Mouse (Mus musculus) left cerebral cortex, adult 11 months (tissue): ENCODE measurements at regions not wholly inside any gene's neighbourhood (a gene's known extent, or its start where the extent isn't known, plus 50 kb on each side); places are given as distances from the start of the nearest gene placed in this dataset.

Source experiments
- DNase-seq: peaks from one replicate; pipeline ENCODE4 v3.0.0; 2022; ENCODE audit warnings: low spot score

DNA sequence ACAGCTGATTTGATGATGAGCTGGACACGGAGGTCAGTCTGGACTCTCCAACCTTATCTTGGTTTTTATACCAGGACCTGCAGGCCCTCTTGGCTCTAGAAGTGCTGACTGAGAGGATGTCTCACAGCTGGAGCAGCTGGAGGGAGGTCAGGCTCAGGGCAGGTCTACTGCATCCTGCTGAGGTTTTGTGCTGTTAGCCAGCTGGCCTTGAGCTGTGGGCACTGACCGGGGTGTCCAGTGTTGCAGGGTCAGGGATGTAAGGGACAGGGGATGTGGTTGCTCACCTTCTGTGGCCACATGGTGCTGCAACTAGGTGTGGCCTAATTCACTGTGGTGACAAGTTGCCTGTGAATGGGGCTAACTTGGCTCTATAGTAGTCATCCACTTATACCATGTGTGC lies 211.0 kb upstream of the Eef2kmt start:
- DNase-seq = no peak

DNA sequence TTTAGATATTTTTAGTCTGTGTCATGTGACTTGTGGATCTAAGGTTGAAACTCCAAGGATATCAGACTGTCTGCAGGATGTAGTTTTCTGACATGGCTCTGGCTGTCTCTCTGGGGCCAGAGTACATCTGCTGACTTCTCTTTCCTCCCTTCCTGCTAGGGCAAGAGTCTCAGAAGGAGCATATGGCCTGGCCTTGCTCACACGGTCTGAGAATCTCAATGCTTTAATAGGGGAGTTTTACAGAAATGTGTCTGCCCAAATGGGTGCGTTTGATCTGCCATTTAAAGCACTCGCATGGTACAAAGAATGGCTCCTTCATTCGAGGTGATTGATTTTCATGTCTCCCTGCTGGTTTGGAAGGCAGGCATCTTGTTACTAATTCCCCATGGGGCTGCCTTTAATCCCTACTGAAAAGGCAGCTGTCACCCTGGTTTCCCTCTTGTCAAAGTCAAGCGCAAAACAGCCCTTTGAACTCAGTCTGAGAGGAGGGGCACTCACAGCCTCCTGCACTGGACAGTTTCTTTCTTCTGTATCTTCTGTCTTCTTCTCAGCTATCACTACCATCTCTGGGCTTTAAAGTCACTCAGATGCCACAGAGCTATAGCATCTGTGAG lies 199.7 kb upstream of the Eef2kmt start:
- no peak for DNase-seq

DNA sequence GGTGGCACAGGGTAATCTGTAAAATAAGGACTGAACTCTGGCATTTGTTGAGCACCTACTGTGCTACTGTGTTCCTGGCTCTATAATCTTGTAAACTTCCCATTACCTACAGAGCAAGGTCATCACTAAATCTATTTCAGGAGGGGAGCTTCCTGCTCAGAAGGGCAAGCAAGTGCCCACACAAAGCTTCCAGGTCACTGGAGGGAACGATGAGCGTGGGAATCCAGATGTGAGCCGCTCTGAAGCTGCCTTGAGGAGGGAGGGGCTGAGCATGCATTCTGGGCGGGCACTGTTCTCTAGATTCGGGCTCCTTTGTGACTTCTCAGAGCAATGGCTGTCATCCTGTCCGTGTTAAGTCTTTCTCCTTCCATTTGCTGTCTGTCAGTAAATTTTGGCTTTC lies 198.5 kb upstream of the Eef2kmt start:
- DNase-seq = no peak

DNA sequence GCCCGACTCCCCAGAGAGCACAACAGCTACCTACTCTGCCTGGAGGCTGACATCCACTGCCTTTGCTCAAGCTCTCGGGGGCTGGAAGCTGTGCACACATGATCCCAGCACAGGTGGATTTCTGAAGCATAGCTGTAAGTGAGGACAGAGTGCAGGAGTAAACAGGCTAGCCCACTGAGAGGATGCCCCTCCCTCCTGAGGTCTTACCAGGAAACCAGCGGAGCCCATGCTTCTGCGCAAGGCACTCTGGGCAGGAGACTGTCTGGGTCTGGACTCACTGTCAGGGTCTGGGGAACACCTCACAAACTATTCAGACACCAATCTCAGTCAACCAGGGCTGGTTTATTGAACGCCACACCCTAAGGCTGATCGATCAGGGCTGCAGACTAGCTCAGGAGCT lies 197.2 kb upstream of the Eef2kmt start:
- no peak for DNase-seq

DNA sequence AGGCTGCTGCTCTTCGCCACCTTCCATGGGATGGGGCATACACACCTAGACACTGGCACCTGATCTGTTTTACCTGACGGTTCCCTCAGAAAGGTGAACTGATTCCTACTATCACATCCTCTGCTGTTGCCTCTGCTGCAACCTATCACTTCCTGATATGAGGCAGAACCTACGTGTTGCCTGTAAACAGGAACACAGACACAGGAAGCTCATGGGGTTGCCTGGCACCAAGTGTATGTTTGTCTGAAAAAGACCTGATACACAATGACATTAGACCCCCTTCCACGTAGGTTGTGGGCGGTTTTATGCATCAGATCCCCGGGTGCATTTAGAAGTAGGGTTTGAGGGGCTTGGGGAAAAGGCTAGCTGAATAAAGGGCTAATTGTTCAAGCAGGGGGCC lies 190.0 kb upstream of the Eef2kmt start:
- no peak for DNase-seq

DNA sequence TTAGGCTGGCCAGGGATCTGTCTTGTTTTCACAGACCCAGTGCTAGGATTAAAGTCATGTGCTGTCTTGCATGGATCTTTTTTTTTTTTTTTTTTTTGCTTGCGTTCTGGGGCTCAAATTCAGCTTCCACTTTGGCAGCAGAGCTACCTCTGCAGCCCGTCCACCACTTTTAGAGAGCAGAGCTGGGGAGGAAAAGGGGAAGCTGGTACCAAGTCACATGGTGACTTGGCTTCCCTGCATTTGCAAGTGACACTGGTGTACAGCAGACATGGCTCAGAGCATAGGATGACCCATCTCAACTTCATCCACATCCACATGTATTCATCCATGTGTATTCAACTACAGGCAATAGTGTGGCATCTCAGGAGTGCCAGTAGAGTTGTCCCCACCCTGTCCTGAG lies 189.0 kb upstream of the Eef2kmt start:
- no peak for DNase-seq

DNA sequence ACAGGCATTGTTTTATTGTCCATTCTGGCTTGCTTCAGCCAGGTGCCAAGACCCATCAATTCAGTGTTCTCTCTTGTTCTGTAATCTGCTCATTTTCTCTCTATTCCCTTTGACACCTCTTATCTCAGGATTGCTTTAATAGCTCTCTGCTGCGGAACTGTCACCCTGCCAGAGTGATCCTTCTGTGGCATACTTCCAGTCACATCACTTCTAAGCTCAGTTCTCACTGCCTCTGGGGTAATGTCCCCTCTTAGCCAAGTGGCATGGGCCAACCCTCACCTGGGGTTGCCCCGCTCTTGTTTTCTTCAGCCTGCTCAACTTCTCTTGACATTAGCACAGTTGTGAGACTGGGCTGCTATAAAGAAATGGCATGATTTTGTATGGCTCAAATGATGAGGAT lies 183.9 kb upstream of the Eef2kmt start:
- DNase-seq = no peak

DNA sequence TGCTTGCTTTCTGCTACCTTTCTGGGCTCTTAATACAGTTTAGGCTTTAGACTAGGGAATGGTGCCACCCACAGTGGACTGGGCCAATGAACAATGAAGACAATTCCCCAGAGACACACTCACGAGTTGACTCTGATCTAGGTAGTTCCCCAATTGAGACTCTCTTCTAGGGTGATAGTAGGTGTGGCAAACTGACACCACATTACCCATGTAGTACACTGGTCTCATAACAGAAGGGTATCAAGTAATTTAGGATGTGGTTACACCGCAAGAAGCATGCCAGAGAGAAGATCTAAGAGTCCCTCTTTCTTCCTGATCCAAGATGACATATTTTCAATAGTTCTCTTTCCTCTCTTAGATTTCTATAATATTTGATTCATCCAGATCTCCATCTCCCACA lies 182.6 kb upstream of the Eef2kmt start:
- DNase-seq = no peak

DNA sequence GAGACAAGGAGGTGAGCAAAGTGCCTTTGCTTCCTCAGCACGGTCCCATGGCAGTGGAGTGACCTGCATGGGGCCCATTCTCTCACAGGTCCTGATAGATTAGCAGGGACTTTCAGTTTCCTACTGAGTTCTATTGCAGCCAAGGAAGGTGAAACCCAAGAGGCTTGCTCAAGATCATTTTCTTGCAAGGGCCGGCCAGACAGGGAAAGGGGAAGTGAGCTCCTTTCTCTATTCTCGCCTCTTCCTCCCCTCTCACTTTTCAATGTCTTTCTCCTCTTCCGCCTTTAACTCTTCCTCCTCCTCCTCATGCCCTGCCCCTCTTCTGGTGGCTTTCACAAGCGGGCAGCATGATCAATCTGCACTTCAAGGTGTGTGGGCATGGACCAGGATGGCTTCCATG lies 175.9 kb upstream of the Eef2kmt start:
- DNase-seq = no peak

DNA sequence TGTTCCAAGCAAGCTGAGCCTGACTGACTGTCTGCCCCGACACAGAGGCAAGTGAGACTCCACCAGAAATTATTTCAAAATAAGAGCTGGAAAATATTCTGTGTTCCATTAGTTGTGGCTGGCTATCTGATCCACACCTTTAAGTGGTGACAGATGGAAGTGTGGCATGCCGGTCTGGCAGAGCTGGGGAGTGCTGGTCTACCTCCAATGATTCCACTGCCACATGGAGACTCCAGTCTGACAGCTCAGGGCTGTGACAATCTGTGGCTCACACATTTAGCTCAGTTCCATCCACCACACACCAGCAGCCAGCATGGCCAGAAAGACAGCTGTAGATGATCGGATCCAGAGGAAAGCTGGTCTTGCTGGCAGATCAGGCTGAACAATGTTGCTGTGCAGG lies 175.3 kb upstream of the Eef2kmt start:
- DNase-seq = no peak

DNA sequence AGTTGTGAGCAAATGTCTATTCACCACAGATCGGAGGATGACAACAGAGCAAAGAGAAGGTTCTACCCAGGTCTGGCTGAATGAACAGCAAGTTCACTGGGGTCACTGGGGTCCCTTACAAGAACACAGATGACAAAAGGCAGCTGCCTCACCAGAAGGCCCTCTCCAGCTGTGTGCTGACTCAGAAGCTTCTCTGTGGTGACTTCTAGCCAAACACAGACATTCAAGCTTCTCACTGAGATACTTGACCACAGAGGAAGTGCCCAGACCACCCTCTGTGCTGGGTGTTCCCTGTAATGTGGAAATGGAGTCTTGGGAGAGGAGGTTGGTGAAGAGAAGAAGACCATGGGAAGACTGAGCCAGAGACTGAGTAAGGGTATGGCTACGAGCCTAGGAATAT lies 173.7 kb upstream of the Eef2kmt start:
- no peak for DNase-seq

DNA sequence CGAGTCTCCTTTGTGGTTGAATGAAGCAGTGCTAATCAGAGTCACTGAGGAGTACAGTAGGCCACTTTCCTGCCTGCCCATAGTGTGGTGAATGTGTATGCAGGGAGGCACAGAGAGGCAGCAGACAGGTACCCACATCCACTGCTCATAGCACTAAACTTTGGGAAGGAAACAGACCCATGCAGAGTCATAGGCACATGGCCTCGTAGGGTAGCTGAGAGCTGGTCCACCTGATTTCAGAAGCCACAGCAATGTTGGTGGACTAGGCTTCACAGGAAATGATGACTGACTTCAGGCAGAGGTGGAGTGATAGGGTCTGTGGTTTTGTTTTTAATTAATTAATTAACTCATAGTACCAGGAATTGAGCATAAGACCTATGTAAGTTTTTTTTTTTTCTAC lies 170.1 kb upstream of the Eef2kmt start:
- DNase-seq = no peak

DNA sequence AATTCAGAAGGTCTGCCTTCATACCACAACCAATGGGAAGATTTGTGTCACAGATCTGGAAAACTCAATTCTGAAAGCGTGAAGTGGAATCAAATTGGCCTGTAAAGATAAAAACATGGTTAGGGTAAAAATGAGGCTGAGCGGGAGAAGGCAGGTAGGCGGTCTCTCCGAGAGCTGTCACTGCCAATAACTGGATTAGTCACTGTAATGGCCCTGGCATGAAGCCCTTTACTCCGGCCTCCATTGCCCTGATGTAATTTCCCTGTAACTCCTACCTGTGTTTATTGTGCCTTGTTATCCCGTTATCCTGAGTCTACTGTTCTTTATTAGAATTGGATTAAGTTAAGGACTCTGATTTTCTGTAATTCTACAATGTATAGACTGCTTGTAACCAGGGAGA lies 166.3 kb upstream of the Eef2kmt start:
- no peak for DNase-seq

DNA sequence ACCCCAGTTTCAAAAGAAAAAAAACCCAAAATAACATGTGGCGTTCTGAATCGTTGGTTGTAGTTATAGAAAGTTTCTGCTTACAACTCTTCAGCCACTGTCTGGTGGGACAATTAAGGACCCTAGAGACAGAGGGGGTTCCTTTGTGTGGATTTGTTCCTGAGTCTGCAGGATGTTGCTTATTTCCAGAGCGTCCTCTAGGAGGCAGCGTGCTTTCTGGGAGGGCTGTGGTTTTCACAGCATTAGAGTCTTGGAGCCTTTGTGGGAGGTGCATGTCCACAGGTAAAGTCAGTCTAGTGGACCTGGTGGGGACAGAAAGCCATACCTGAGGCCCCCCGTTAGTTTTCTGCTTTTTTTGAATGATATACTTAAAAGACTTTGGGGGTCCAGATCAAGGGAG lies 165.8 kb upstream of the Eef2kmt start:
- DNase-seq = no peak

DNA sequence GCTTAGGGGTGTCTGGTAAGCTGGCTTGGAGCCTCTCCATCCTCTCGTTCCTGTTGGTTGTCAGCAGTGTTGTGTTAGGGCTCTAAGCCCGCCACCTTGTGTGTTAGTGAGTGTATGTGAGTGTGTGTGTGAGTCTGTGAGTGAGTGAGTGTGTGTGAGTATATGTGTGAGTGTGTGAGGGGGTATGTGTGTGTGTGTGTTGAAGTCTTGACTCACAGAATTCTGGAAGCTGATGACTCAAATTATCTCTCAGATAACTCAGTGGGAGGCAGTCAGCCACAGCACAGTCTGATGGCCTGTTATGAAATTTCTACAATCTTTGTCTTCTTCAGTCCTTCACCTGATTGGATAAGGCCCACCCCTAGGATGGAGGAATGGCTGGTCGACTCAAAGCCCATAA lies 163.7 kb upstream of the Eef2kmt start:
- DNase-seq = peak; percentile 38

DNA sequence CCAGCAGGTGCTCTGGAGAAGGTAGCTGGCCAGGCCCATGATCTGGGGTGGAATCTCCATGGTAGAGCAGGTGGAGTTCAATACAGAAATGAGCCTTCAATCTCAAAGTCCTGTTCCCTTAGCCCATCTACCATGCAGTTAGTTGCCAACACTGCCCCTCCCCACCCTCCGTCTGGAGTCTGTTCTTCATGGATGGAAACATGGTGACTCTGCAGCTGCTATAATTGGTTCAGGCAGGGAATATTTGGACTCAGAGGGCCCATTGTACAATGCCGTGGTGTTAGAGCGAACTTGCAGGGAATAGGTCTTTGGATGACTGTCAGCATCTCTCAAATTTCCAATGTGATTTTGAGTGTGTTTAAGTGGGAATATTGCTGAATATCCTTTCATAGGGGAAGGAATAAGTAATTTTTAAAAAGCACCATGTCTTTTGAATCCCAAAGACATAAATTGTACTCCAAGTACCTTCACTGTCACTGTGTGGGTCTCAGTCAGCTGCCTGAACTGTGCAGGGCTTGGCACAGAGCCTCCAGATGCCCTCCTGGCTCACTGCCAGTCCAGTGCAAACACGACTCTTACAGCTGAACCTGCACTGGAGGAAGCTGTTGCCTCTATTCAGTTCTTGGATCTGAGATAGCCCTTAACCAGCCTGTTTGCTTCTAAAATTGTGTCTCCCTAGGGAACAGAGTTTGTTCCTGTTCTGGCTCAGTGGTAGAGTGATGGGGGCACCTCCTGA lies 162.8 kb upstream of the Eef2kmt start:
- DNase-seq = no peak

DNA sequence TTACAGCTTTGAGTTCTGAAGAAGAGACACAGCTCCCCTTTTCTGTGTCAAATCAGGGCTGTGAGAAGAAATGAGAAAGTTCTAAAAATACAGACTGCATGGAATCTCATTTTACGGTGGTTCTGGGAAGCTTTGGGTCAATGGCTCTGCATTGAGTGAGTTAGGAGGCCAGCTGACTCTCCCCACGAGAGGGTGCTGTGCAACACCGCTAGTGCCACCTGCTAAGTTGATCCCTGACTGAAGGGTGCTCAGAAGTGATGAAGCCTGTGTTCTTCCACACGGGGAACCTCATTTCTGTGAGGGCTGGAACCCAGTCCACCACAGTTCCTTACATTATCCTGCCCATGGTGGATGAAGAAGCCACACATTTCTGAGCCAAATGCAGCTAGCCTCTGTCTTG lies 159.5 kb upstream of the Eef2kmt start:
- no peak for DNase-seq

DNA sequence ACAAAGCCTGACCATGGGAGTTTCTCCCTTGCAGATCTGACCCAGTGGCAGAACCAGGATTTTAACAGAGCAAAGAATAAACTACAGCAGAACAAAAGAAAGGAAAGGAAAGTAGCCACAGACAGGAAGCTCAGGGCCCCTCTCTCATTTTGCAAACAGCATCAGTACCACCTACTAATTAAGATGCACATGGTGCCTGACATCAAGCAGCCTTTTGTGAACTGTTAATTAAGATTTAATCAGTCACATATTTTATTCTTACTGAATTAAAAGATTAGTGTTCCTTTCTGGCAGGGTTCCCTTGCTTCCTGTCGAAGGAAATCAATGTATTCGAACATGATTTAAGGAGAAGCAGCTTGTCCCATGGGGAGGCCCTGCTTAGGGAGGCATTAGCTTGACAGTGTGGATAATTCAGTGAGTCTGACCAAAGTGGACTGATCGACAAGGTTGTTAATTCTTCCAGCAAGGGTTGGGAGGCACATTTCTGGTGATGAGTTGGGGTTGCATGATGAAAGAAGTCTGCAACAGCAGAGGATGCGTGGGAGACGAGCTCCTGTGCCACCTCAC lies 156.1 kb upstream of the Eef2kmt start:
- DNase-seq = no peak

DNA sequence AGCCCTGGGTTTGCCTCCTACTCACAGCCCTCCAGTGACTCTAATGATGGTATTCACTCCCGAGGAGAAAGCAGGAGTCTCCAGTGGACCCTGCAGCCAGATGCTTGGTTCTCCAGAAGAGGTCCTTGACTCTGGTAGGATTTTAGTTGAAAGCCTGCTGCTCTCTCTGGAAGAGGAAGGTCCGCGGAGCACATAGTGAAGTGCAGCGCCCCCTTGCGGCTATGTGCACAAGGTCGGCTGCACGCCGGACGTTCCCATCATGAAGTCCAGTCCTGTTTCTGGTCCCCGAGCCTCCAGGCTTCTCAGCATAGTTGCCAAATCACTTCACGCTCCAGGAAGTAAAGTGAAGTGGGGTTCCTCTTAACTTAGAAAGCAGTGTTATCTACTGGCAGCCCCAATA lies 150.9 kb upstream of the Eef2kmt start:
- peak; percentile 51 for DNase-seq

DNA sequence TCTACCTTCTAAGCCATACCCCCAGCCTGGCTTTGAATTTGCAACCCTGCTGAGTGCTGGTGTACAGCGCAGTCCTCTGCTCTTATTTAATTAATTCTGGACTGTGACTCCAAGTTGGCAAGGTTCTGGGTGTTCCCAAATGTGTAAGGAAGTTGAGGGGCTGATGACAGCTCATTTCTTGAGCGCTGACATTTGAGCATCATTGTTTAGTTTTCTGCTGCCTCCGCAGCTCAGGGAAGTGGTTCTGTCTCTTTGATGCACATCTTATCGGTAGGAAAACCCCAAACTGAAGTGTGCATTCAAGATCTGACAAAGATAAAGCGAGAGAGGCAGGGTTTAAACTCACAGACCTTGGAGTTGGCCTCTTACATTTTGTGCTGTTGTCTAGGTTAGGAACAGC lies 137.6 kb upstream of the Eef2kmt start:
- no peak for DNase-seq

DNA sequence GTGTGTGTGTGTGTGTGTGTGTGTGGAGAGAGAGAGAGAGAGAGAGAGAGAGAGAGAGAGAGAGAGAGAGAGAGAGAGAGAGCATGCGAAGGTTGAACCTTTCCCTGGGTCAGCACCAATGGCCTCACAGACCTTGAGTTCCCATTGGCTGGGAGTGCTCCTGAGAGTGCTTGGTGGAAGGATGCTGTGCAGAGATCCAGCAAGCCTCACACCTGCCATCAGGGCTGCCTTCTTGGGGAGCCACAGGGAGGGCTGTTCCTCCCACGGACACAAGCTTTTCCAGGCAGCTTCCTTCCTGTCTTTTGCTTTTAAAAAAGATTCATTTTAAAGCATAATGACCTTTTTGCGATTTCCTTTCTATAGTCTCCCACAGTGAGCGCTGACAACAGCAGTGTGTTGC lies 127.1 kb upstream of the Eef2kmt start:
- DNase-seq = no peak

DNA sequence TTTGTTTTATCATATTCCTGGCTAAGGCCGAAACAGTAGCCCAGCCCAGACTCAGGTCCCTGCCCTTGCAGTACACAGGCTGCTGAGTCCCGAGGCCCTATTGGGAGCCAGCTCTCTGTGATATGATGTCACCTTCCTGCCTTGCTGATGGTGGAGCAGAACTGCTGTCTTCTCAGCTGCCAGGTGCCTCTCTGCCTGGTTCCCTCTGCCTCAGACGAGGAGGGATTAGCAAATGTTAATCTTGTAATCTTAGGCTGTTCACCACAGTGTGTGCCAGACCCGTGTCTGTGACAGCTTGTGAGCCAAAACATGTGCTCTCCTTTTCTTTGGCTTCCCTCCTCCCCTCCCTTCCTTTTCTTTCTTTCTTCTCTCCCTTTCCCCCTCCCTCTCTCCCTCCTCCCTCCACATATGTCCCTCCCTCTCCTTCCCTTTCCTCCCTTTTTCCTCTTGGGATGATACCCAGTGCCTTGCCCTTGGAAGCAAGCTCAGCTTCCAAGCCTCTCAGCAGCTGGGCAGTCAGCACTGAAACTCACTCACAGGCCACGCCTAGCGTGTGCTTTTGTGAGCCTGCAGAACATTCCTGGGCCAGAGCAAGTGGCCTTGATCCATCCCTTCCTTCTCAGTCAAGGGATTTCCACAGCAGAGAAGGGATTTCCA lies 126.6 kb upstream of the Eef2kmt start:
- DNase-seq = no peak

DNA sequence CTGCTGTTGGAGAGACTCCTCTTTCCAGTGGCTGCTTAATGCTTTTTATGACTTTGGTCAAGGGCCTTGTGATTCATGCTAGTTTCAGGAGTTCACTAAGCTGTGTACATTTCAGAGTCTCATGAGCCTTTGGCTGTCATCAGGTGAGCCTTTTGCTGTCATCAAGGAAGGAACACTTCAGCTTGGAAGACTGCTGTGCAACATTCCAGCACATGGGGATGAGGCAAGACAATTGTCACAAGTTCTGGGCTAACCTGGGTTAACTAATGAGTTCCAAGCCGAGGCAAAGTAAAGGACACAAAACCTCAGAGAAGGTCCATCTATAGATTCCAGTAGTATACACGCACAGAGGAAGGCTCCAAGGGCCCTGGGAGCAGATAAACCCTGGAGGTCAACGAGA lies 124.8 kb upstream of the Eef2kmt start:
- no peak for DNase-seq
